Mouse (Mus musculus) erythroblast, embryonic 14.5 days (primary cell): ENCODE measurements around the gene Rbfox1.

Experiments used
- GATA1 ChIP-seq: IDR thresholded peaks from 2 replicates; pipeline ENCODE4 v1.6.1; 2012; ENCODE audit warnings: low read length, inconsistent platforms, mixed read lengths
- TAL1 ChIP-seq: IDR thresholded peaks from 3 replicates; pipeline ENCODE4 v1.6.1; 2012; ENCODE audit warnings: low read length, inconsistent platforms, mixed read lengths

- TF ChIP-seq TAL1 (no peak), GATA1 (no peak)
These were observed 357.3 kb downstream of the Rbfox1 start for GRCm38 (mm10) chr16:6242468-6242867.
